Mouse (Mus musculus) CH12.LX (cell line): ENCODE results near the gene Spata21. TPM values are rescaled to one million over a fixed set of nuclear protein-coding genes. Genes with fewer than 3 reads are reported as not detected.

Experiments
- DNase-seq: peaks from one replicate; pipeline ENCODE4 v3.0.0-alpha.2; 2013; ENCODE audit errors: extremely low read depth
- H3K27ac ChIP-seq: 2 replicates; pipeline ENCODE4 v1.5.1; 2012; ENCODE audit warnings: low read depth, mild to moderate bottlenecking, control low read depth, moderate library complexity; ENCODE audit not compliant: insufficient read depth
- H3K27me3 ChIP-seq: replicated peaks from 2 replicates; pipeline ENCODE3; 2012; ENCODE audit warnings: inconsistent platforms
- H3K36me3 ChIP-seq, 2 experiments: replicated peaks in 1 of 2; 2 replicates each; pipeline versions ENCODE3 to v1.6.1; 2012; ENCODE audit warnings: inconsistent platforms in 1 of 2, low read length in 1 of 2, mild to moderate bottlenecking in 1 of 2, mixed read lengths in 1 of 2, moderate library complexity in 1 of 2; ENCODE audit not compliant: control insufficient read depth in 1 of 2, insufficient read depth in 1 of 2
- H3K4me1 ChIP-seq, 2 experiments: 2 replicates each; pipeline ENCODE4 v1.6.1; 2012; ENCODE audit warnings: inconsistent platforms in 1 of 2, moderate library complexity in 1 of 2; ENCODE audit not compliant: insufficient read depth in 2 of 2, control insufficient read depth in 1 of 2
- H3K4me2 ChIP-seq: 2 replicates; pipeline ENCODE4 v1.6.1; 2012; ENCODE audit warnings: low read depth, mild to moderate bottlenecking, control low read depth; ENCODE audit not compliant: poor library complexity, insufficient read depth, severe bottlenecking
- H3K4me3 ChIP-seq, 3 experiments: fragments of 150-350 bp in 1 of 3; sonication (generic) in 1 of 3; replicated peaks in 1 of 3; 2 replicates each; pipeline versions ENCODE3 to v1.5.1; 2011 to 2012; ENCODE audit warnings: low read depth in 2 of 3, low read length in 2 of 3, mild to moderate bottlenecking in 2 of 3, moderate library complexity in 2 of 3, control low read depth in 1 of 3, improper control_type of control experiment in 1 of 3, inconsistent platforms in 1 of 3, mixed read lengths in 1 of 3; ENCODE audit not compliant: poor library complexity in 1 of 3
- H3K79me2 ChIP-seq: replicated peaks from 2 replicates; pipeline ENCODE4 v1.6.1; 2012; ENCODE audit warnings: mild to moderate bottlenecking, moderate library complexity; ENCODE audit not compliant: control insufficient read depth, poor library complexity, insufficient read depth, severe bottlenecking; ENCODE audit errors: extremely low read depth
- H3K9ac ChIP-seq: 2 replicates; pipeline ENCODE4 v1.6.1; 2012; ENCODE audit warnings: low read depth, mild to moderate bottlenecking, control low read depth, moderate library complexity; ENCODE audit not compliant: insufficient read depth
- H3K9me3 ChIP-seq: replicated peaks from 2 replicates; pipeline ENCODE3; 2012; ENCODE audit warnings: low read length, inconsistent platforms, mixed read lengths
- CTCF ChIP-seq, 2 experiments: IDR thresholded peaks in 1 of 2; conservative IDR thresholded peaks in 1 of 2; 2 replicates each; pipeline ENCODE4 v1.5.1; 2011 to 2012; ENCODE audit warnings: low read depth in 2 of 2, low read length in 2 of 2, improper control_type of control experiment in 1 of 2, inconsistent platforms in 1 of 2, mild to moderate bottlenecking in 1 of 2, moderate library complexity in 1 of 2
- EP300 ChIP-seq: IDR thresholded peaks from 2 replicates; pipeline ENCODE4 v1.6.1; 2011; ENCODE audit warnings: low read length, improper control_type of control experiment
- ETS1 ChIP-seq: conservative IDR thresholded peaks from 2 replicates; pipeline ENCODE4 v1.6.1; 2012; ENCODE audit warnings: low read depth, mild to moderate bottlenecking, inconsistent platforms, low read length, improper control_type of control experiment, moderate library complexity
- GABPA ChIP-seq: IDR thresholded peaks from 2 replicates; pipeline ENCODE4 v1.6.1; 2012; ENCODE audit warnings: low read depth, low read length, improper control_type of control experiment, inconsistent platforms; ENCODE audit not compliant: insufficient replicate concordance
- IRF4 ChIP-seq: IDR thresholded peaks from 2 replicates; pipeline ENCODE4 v1.6.1; 2014; ENCODE audit warnings: low read depth, mild to moderate bottlenecking, inconsistent platforms, low read length, improper control_type of control experiment
- MAX ChIP-seq: IDR thresholded peaks from 2 replicates; pipeline ENCODE4 v1.6.1; 2011; ENCODE audit warnings: low read length, improper control_type of control experiment
- MEF2A ChIP-seq: IDR thresholded peaks from 2 replicates; pipeline ENCODE4 v1.6.1; 2014; ENCODE audit warnings: low read depth, mild to moderate bottlenecking, inconsistent platforms, low read length, improper control_type of control experiment, borderline replicate concordance
- MXI1 ChIP-seq: IDR thresholded peaks from 2 replicates; pipeline ENCODE4 v1.6.1; 2011; ENCODE audit warnings: mild to moderate bottlenecking, low read depth, low read length, improper control_type of control experiment
- NELFE ChIP-seq: IDR thresholded peaks from 2 replicates; pipeline ENCODE4 v1.6.1; 2011; ENCODE audit warnings: low read depth, low read length, improper control_type of control experiment
- NRF1 ChIP-seq: IDR thresholded peaks from 2 replicates; pipeline ENCODE4 v1.6.1; 2014; ENCODE audit warnings: low read depth, mild to moderate bottlenecking, inconsistent platforms, low read length, improper control_type of control experiment, moderate library complexity
- POLR2A ChIP-seq: IDR thresholded peaks from 2 replicates; pipeline ENCODE4 v1.6.1; 2011; ENCODE audit warnings: low read depth, mild to moderate bottlenecking, improper control_type of control experiment, low read length
- SMC3 ChIP-seq: IDR thresholded peaks from 2 replicates; pipeline ENCODE4 v1.6.1; 2011; ENCODE audit warnings: low read depth, low read length, improper control_type of control experiment
- TBP ChIP-seq: conservative IDR thresholded peaks from 2 replicates; pipeline ENCODE4 v1.6.1; 2011; ENCODE audit warnings: low read depth, low read length, improper control_type of control experiment
- UBTF ChIP-seq: IDR thresholded peaks from 2 replicates; pipeline ENCODE4 v1.6.1; 2012; ENCODE audit warnings: low read depth, mild to moderate bottlenecking, inconsistent platforms, low read length, improper control_type of control experiment, moderate library complexity
- USF1 ChIP-seq: IDR thresholded peaks from 2 replicates; pipeline ENCODE4 v1.6.1; 2014; ENCODE audit warnings: low read depth, mild to moderate bottlenecking, inconsistent platforms, low read length, improper control_type of control experiment
- ZC3H11A ChIP-seq: IDR thresholded peaks from 2 replicates; pipeline ENCODE4 v1.6.1; 2012; ENCODE audit warnings: low read depth, mild to moderate bottlenecking, inconsistent platforms, low read length, improper control_type of control experiment
- ZKSCAN1 ChIP-seq: IDR thresholded peaks from 2 replicates; pipeline ENCODE4 v1.6.1; 2012; ENCODE audit warnings: low read depth, inconsistent platforms, low read length, improper control_type of control experiment, borderline replicate concordance
- ZNF384 ChIP-seq: IDR thresholded peaks from 2 replicates; pipeline ENCODE4 v1.6.1; 2012; ENCODE audit warnings: low read depth, low read length, improper control_type of control experiment, inconsistent platforms
- dilution Hi-C: fragments of 300-500 bp; cut with MboI; formaldehyde crosslinking; loops from 2 replicates; pipeline ENCODE4 v1.14.3; 2020; ENCODE audit warnings: low sequenced_read_pairs; ENCODE audit not compliant: extremely low pct_unique_long_range_greater_than_20kb, extremely low pct_ligation_motif_present
- in situ Hi-C: fragments of 300-500 bp; cut with MboI; formaldehyde crosslinking; loops from 3 replicates; pipeline ENCODE4 v1.14.3; 2019; ENCODE audit warnings: low sequenced_read_pairs, low pct_ligation_motif_present, low pct_unique_long_range_greater_than_20kb, mixed read lengths
- polyA plus RNA-seq: library from polyadenylated mRNA; unstranded; fragments of >175 nt; gene quantifications from 2 replicates; pipeline ENCODE4 v1.2.1, GENCODE M21; 2012; ENCODE audit warnings: low read depth; ENCODE audit not compliant: insufficient read length
- total RNA-seq, 2 experiments: library from RNA; depleted of rRNA; stranded (reverse); fragments of 300-350 nt in 1 of 2; fragments of >200 nt in 1 of 2; gene quantifications; 2 replicates each; pipeline ENCODE4 v1.2.3; 2012 to 2014

The Spata21 gene
- total and polyA plus RNA-seq, 3 experiments: not detected

- in situ Hi-C loops (no loop called here), dilution Hi-C loops (no loop called here)
- no peak overlapping the region for H3K4me3 ChIP-seq
- no peaks in the 10 kb centered on the region for H3K27me3 ChIP-seq
- DNase-seq: no peak
- H3K4me1 ChIP-seq: peaks cover 7 to 52% of the 10 kb centered on the region in 2 experiments
- peaks cover 73 to 97% of the 10 kb centered on the region in 2 experiments for H3K36me3 ChIP-seq
- peaks cover 58% of the 10 kb centered on the region for H3K79me2 ChIP-seq
- H3K9ac ChIP-seq: no peak overlapping the region
- H3K27ac ChIP-seq: no peak overlapping the region
- no peak overlapping the region for H3K4me2 ChIP-seq
- H3K9me3 ChIP-seq: no peaks in the 10 kb centered on the region
- TF ChIP-seq ZC3H11A (no peak), ZNF384 (no peak), EP300 (no peak), NELFE (no peak), SMC3 (no peak), ZKSCAN1 (no peak), UBTF (no peak), NRF1 (no peak), USF1 (no peak), MXI1 (no peak), TBP (no peak), MAX (no peak), GABPA (no peak), IRF4 (no peak), ETS1 (no peak), MEF2A (no peak), POLR2A (no peak)
- TF ChIP-seq, all 38 proteins: peak for 0
Observed at GRCm38 (mm10) chr4:141118691-141119090, 30.6 kb downstream of the Spata21 start.

GRCm38 (mm10) chr4:141120700-141121099 is 32.6 kb downstream of the Spata21 start:
- Histone ChIP-seq H3K36me3 (peaks cover 58 to 97% of the 10 kb centered on the region in 2 experiments), H3K4me2 (no peak overlapping the region), H3K4me1 (peaks cover 7 to 50% of the 10 kb centered on the region in 2 experiments), H3K9me3 (no peaks in the 10 kb centered on the region), H3K4me3 (no peak overlapping the region), H3K27ac (no peak overlapping the region), H3K9ac (no peak overlapping the region), H3K79me2 (peaks cover 78% of the 10 kb centered on the region), H3K27me3 (no peaks in the 10 kb centered on the region)
- peak; percentile 44 for DNase-seq
- dilution Hi-C loops (no loop called here), in situ Hi-C loops (no loop called here)
- TF ChIP-seq SMC3 (peak; percentile 15; the same call in 1 of the 2 replicates), ZKSCAN1 (no peak), CTCF (conservative IDR thresholded peaks at IDR 0.05 in 1 of 2, IDR thresholded peaks at IDR 0.05 in 1 of 2; ENCODE audit: low read depth in 2 of 2, low read length in 2 of 2) (peak; percentile 27 to 55; a peak in 3 of 4 replicates)
- TF ChIP-seq, all 38 proteins: peak for 2
